Comparison of ENCODE assay signal across 12 mouse cellular contexts in genomic region chr16:11494895-11495294, GRCm38 (mm10).
DNase-seq lines count a peak whose midpoint lies in the region; ATAC-seq lines count a peak whose summit lies in the region.
"Had no signal": no experiment of that assay in that cellular context is flagged by ENCODE, and none has a peak within 500 bp of the region (broad histone marks: within the 10 kb centered on the region; RNA-seq: fewer than 3 reads in every experiment).

No protein-coding gene starts in this region.

- no peak overlapping the region for H3K4me3 ChIP-seq in midbrain, embryonic 13.5 days (replicated peaks)
- no peak overlapping the region for H3K4me3 ChIP-seq in midbrain, embryonic 15.5 days
- H3K4me3 ChIP-seq: forebrain, embryonic 13.5 days; kidney, embryonic 15.5 days; layer of hippocampus, adult 2 months; midbrain, embryonic 10.5 days had no signal

- no peak overlapping the region for H3K9ac ChIP-seq in midbrain, embryonic 13.5 days (replicated peaks)
- H3K9ac ChIP-seq in midbrain, embryonic 15.5 days, result no peak overlapping the region
- H3K9ac ChIP-seq: forebrain, embryonic 13.5 days; kidney, embryonic 15.5 days had no signal

- peak; percentile 27; the same call in 1 of the 2 replicates for ATAC-seq in midbrain, embryonic 13.5 days
- ATAC-seq in midbrain, embryonic 15.5 days (replicated peaks), result no peak
- ATAC-seq: forebrain, embryonic 13.5 days had no signal

- H3K36me3 ChIP-seq in midbrain, embryonic 13.5 days, result no peaks in the 10 kb centered on the region
- H3K36me3 ChIP-seq in midbrain, embryonic 15.5 days (replicated peaks), result no peaks in the 10 kb centered on the region
- H3K36me3 ChIP-seq: kidney, embryonic 15.5 days; midbrain, embryonic 10.5 days had no signal

- 81% methylated on average over 7 of the region's 7 CpGs for WGBS in midbrain, embryonic 13.5 days
- WGBS in midbrain, embryonic 15.5 days, result 81% methylated on average over 7 of the region's 7 CpGs

- intact Hi-C loops in gastrocnemius, postnatal 36 days (cut with DNase I), result no loop called here

- peaks cover 18% of the 10 kb centered on the region for H3K4me1 ChIP-seq in midbrain, embryonic 13.5 days (replicated peaks)
- no peaks in the 10 kb centered on the region for H3K4me1 ChIP-seq in midbrain, embryonic 15.5 days
- H3K4me1 ChIP-seq: forebrain, embryonic 13.5 days had no signal

- no peaks in the 10 kb centered on the region for H3K9me3 ChIP-seq in midbrain, embryonic 13.5 days
- no peaks in the 10 kb centered on the region for H3K9me3 ChIP-seq in midbrain, embryonic 15.5 days
- H3K9me3 ChIP-seq: forebrain, embryonic 13.5 days; kidney, embryonic 15.5 days; midbrain, embryonic 10.5 days had no signal

- no peaks in the 10 kb centered on the region for H3K27me3 ChIP-seq in midbrain, embryonic 13.5 days
- H3K27me3 ChIP-seq in midbrain, embryonic 15.5 days (replicated peaks), result no peaks in the 10 kb centered on the region
- H3K27me3 ChIP-seq: forebrain, embryonic 13.5 days; kidney, embryonic 15.5 days had no signal

- no peak overlapping the region for H3K4me2 ChIP-seq in midbrain, embryonic 13.5 days (replicated peaks)
- H3K4me2 ChIP-seq in midbrain, embryonic 15.5 days, result no peak overlapping the region
- H3K4me2 ChIP-seq: forebrain, embryonic 13.5 days; kidney, embryonic 15.5 days; liver, embryonic 11.5 days had no signal

- H3K27ac ChIP-seq in midbrain, embryonic 13.5 days, result no peak overlapping the region
- no peak overlapping the region for H3K27ac ChIP-seq in midbrain, embryonic 15.5 days
- H3K27ac ChIP-seq: forebrain, embryonic 13.5 days; kidney, embryonic 15.5 days; layer of hippocampus, adult 2 months; midbrain, embryonic 10.5 days had no signal

- peak; percentile 80 for DNase-seq in brain, adult 2 months (ENCODE audit: low read depth, low spot score)
- peak; percentile 59 for DNase-seq in cerebellum, adult 9-10 months
- DNase-seq in thymus, postnatal 14 days, result peak; percentile 38
- DNase-seq in embryo, embryonic 9.5 days (ENCODE audit: extremely low spot score), result no peak
- no peak for DNase-seq in gastrocnemius, postnatal 36 days

Comparison
In these comparisons a context has a peak if more than half of its experiments do, and no peak if none do; other contexts are left out.
1. DNase-seq: peak in brain, adult 2 months (single experiment), cerebellum, adult 9-10 months (single experiment) and thymus, postnatal 14 days (single experiment); none in embryo, embryonic 9.5 days (single experiment) and gastrocnemius, postnatal 36 days (0 of 2).